Mouse (Mus musculus) embryonic fibroblast, embryonic 13.5 days (primary cell): ENCODE results near the gene Rgp1. TPM values are rescaled to one million over a fixed set of nuclear protein-coding genes. Genes with fewer than 3 reads are reported as not detected.

Experiments used
- H3K27ac ChIP-seq: 2 replicates; pipeline ENCODE4 v1.5.1; 2012; ENCODE audit warnings: low read length, control low read depth, inconsistent platforms; ENCODE audit not compliant: insufficient read depth
- H3K4me1 ChIP-seq: 2 replicates; pipeline ENCODE4 v1.6.1; 2011; ENCODE audit warnings: low read length; ENCODE audit not compliant: control insufficient read depth, insufficient read depth
- H3K4me3 ChIP-seq: 2 replicates; pipeline ENCODE4 v1.5.1; 2011; ENCODE audit warnings: mild to moderate bottlenecking, control low read depth, low read length; ENCODE audit not compliant: insufficient read depth
- CTCF ChIP-seq: IDR thresholded peaks from 2 replicates; pipeline ENCODE4 v1.5.1; 2011; ENCODE audit warnings: mild to moderate bottlenecking, control low read depth, low read length, moderate library complexity, borderline replicate concordance; ENCODE audit not compliant: insufficient read depth
- POLR2A ChIP-seq: IDR thresholded peaks from 2 replicates; pipeline ENCODE4 v1.6.1; 2011; ENCODE audit warnings: low read depth, mild to moderate bottlenecking, control low read depth, low read length, moderate library complexity
- polyA plus RNA-seq: library from polyadenylated mRNA; stranded (reverse); fragments of >200 nt; gene quantifications from 2 replicates; pipeline ENCODE4 v1.2.4, GENCODE M21; 2011; ENCODE audit warnings: low read depth; ENCODE audit not compliant: missing spikeins, insufficient read length

The Rgp1 gene
- polyA plus RNA-seq, 1 experiment: 45.4 TPM

DNA sequence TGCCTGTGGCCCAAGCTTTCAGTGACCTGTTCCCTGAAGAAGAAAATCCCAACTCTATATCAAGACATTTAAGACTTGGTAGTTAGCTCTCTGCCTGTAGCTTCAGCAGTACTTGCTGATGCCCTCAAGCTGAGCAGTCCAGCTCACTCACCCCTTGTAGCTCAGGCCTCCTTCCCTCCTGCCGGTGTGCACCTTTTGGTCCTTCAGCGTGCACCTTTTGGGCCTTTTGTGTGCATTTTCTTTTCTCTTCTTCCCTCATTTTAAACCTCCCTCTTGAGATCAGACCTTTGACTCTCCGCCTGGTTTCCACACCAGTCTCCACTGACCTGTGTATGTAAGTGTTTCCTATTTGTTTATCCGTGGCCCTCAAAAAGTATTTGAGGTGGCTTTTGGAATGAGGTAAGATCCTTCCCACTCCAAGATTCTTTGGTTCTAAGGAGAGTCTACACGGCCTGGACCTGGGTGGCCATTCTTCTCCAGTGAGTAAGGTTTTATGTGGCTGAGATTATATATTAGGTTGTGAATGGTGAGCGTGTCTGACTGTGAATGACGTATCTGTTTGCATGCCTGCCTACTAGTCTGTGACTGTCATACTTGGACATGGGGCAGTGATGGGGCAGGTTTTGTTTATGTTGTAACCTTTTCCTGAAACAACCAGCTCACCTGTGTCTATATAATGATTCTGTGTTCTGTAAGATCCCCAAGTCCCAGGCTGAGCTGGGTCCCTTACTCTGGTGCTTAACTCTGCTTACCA, 56.3 kb downstream of the Rgp1 start:
- Histone ChIP-seq H3K4me3 (no peak overlapping the region), H3K4me1 (peaks cover 12% of the 10 kb centered on the region), H3K27ac (no peak overlapping the region)
- no peak for TF ChIP-seq CTCF
- no peak for TF ChIP-seq POLR2A

DNA sequence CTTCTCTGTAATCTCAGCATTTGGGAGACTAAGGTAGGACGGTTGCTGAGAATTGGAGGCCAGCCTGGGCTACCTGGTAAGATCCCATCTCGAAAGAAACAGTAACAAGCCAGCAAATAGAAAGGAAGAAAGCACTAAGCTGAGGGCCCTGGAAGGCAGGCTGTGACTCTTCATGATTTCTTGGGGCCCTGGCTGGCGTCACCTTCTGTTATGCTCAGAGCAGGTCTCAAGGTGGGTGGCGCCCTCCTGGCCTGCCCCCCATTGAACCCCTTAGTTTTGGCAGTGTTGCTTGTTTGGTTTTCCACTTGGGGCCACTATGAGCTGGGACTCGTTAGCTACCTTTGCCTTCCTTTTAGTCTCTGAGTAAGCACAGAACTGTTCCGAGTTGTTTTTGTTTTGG, 58.2 kb downstream of the Rgp1 start:
- no peak for TF ChIP-seq POLR2A
- TF ChIP-seq CTCF: no peak
- H3K4me1 ChIP-seq: peaks cover 12% of the 10 kb centered on the region
- H3K4me3 ChIP-seq: no peak overlapping the region
- no peak overlapping the region for H3K27ac ChIP-seq

Other genes with a start within 250 kb of the Rgp1 start
- 44.7 and 80.5 TPM in 2 replicates for gene Rusc2, start 196.7 kb upstream of the Rgp1 start, polyA plus RNA-seq
- gene Fam166b, start 149.6 kb upstream of the Rgp1 start, polyA plus RNA-seq: not detected in 2 replicates
- 28.6 and 33.4 TPM in 2 replicates for gene Tesk1, start 136.8 kb upstream of the Rgp1 start, polyA plus RNA-seq
- 3.8 TPM in 1 of 2 replicates, not detected in the other for gene Cd72, start 124.1 kb upstream of the Rgp1 start, polyA plus RNA-seq
- gene Sit1, start 95.0 kb upstream of the Rgp1 start, polyA plus RNA-seq: not detected in 2 replicates
- gene Ccdc107, start 85.8 kb upstream of the Rgp1 start, polyA plus RNA-seq: 32.5 and 39.2 TPM in 2 replicates
- 5.4 and 12.8 TPM in 2 replicates for gene Arhgef39, start 79.0 kb upstream of the Rgp1 start, polyA plus RNA-seq
- gene Car9, start 71.7 kb upstream of the Rgp1 start, polyA plus RNA-seq: 0.48 and 2.0 TPM in 2 replicates
- 722 and 1,110 TPM in 2 replicates for gene Tpm2, start 55.0 kb upstream of the Rgp1 start, polyA plus RNA-seq
- gene Creb3, start 16.4 kb upstream of the Rgp1 start, polyA plus RNA-seq: 72.4 and 89.0 TPM in 2 replicates
- gene Tln1, start 16.0 kb upstream of the Rgp1 start, polyA plus RNA-seq: 291 and 380 TPM in 2 replicates
- 4.5 and 7.6 TPM in 2 replicates for gene Gba2, start 158 bp downstream of the Rgp1 start, polyA plus RNA-seq
- not detected in 2 replicates for gene Msmp, start 5.8 kb downstream of the Rgp1 start, polyA plus RNA-seq
- gene Npr2, start 53.2 kb downstream of the Rgp1 start, polyA plus RNA-seq: 60.0 and 62.1 TPM in 2 replicates
- gene Spag8, start 74.9 kb downstream of the Rgp1 start, polyA plus RNA-seq: not detected in 2 replicates
- 22.9 and 27.9 TPM in 2 replicates for gene Hint2, start 77.8 kb downstream of the Rgp1 start, polyA plus RNA-seq
- 5.2 and 7.4 TPM in 2 replicates for gene Tmem8b, start 90.3 kb downstream of the Rgp1 start, polyA plus RNA-seq
- 0.62 and 0.67 TPM in 2 replicates for gene Fam221b, start 90.4 kb downstream of the Rgp1 start, polyA plus RNA-seq
- not detected in 2 replicates for gene Olfr70, start 122.1 kb downstream of the Rgp1 start, polyA plus RNA-seq
- gene Olfr71, start 131.5 kb downstream of the Rgp1 start, polyA plus RNA-seq: not detected in 2 replicates
- 0.33 and 0.35 TPM in 2 replicates for gene Hrct1, start 148.5 kb downstream of the Rgp1 start, polyA plus RNA-seq
- gene Spaar, start 151.3 kb downstream of the Rgp1 start, polyA plus RNA-seq: not detected in 2 replicates
- gene Olfr159, start 192.3 kb downstream of the Rgp1 start, polyA plus RNA-seq: not detected in 2 replicates
- not detected in 2 replicates for gene Olfr156, start 245.2 kb downstream of the Rgp1 start, polyA plus RNA-seq